Mouse (Mus musculus): ENCODE results near the gene Pnpla2.

Pnpla2 gene

DNA sequence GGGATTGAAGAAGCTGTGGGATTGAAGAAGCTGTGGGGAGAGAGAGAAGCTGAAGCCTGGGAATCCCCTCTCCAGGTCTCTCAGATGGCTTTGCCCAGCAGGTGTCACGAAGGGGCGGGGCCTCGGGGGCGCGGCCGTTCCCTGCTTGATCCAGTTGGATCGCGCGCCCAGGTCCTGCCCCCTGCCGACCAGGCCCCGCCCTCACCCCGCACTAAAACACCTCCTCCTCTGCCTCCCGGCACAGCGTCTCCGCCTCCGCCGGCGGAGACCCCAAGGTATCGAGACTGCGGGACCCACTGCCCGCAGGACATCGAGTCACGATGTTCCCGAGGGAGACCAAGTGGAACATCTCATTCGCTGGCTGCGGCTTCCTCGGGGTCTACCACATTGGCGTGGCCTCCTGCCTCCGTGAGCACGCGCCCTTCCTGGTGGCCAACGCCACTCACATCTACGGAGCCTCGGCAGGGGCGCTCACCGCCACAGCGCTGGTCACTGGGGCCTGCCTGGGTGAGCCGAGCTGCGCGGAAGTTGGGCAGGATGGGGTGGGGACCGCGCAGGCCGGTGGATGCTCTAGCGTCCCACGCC lies at the start of gene Pnpla2:
Pnpla2 (plus strand) TSS at position 232 of the 585 bp plus-strand sequence.
- in situ Hi-C loops (cut with MboI): no loop called here

DNA sequence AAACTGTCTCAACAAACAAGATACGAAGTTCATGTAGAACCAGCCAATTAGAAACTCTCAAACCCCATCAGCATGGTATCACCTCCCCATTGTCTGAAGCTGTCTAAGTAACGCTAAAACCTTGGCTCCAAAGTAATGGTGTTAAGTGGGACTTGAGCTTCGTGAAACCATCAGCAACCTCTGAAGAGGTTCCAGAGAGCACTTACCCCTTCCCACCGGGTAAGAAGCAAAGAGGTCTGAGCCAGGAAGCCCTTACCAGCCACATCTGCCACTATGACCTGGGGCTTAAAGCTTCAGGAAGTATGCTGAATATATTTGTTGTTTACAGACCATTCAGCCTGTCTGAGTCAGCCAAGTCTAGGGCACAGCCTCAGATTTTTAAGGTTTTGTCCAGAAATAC lies 49.5 kb upstream of the Pnpla2 start:
- in situ Hi-C loops (cut with MboI): loop anchor here (10.0 kb wide), 1 partner anchor 119 kb away; no protein-coding TSS in a partner anchor

DNA sequence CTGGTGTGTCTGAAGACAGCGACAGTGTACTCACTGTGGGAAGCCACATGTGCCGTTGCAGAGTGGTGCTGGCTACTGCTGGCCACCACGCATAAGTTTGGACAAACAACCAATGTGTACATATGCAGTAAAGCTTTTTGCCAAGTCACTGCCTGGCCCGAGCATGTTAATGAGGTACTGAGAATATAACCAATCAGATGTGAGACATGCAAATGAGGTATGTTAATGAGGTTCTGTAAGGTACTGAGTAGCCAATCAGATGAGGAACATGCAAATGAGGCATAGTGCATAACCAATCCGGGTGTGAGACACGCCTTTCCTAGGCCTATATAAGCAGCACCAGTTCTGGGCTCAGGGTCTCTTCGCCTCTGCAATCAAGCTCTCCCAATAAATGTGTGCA lies 47.3 kb upstream of the Pnpla2 start:
- in situ Hi-C loops (cut with MboI): loop anchor here (10.0 kb wide), 1 partner anchor 117 kb away; no protein-coding TSS in a partner anchor

DNA sequence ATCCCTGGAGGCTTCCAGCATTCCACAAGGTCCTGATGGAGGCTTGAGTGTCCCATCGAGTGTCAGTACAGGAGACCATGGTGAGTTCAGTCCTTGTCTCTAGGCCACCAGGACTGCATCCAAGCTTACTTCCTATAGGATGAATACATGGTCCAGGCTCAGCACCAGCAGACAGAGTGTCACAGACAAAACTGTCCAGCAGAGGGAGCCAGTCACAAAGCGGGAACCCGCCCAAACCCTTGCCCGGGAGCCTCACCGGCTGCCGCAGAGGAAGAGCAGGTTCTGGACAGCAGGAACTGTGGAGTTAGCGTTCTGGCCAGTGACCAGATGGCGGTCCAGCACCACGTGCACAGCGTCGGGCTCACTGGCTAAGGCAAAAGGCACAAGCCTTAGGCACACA lies 46.2 kb upstream of the Pnpla2 start:
- in situ Hi-C loops (cut with MboI): loop anchor here (10.0 kb wide), 1 partner anchor 116 kb away; no protein-coding TSS in a partner anchor

DNA sequence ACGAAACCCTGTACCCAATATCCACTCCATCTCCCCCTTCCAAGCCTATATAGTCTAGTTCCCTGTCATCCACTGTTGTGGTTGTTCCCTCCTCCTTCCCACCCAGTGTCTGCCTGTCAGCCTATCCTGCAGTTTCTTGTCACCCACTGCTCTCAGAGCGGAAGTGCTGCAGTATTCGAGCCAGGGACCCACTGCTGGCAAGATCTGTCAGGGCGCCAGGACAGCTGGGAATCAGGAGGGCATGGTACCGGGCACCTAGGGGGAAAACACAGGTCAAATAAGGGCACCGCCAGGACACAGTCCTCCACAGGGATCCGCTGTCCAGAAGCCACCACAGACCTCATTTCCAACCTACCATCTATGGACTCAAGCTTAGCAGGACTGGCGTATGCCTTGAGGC lies 44.4 kb upstream of the Pnpla2 start:
- in situ Hi-C loops (cut with MboI): no loop called here

DNA sequence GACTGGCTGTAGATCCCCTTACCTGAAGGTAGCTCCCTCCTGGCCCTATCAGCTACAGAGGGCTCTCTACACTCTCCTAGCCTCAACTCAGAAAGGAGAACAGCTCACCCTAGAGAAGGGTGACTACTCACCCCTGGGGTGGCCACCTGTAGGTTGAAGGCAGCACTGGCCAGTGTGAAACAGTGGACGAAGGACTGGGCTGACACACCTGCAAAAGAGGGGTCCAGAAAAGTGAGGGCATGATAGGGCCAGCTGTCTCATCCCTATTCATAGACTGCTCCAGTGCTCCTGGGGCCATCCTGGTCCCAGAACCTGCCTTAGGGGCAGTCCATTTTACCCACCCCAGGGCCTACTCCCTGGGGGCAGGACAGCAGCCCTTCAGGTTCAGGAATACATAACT lies 43.3 kb upstream of the Pnpla2 start:
- in situ Hi-C loops (cut with MboI): no loop called here

DNA sequence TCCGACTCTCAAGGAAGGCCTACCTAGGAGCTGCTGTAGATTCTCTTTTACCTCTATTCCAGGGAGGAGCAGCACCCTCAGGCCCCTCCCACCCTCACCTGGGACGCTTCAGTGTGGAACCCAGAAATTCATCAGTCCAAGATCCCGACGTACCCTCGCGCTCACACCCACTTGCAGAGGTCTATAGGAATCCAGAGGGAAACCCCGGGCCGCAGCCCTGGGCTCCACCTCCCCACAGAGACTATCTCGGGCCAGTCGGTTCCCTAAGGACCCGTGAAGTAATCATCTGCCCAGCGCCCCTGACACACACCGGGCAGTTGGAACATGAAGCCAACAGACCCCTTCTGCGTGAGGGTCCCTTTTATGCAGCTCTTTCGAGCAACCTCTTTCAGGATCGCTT lies 41.7 kb upstream of the Pnpla2 start:
- in situ Hi-C loops (cut with MboI): no loop called here

DNA sequence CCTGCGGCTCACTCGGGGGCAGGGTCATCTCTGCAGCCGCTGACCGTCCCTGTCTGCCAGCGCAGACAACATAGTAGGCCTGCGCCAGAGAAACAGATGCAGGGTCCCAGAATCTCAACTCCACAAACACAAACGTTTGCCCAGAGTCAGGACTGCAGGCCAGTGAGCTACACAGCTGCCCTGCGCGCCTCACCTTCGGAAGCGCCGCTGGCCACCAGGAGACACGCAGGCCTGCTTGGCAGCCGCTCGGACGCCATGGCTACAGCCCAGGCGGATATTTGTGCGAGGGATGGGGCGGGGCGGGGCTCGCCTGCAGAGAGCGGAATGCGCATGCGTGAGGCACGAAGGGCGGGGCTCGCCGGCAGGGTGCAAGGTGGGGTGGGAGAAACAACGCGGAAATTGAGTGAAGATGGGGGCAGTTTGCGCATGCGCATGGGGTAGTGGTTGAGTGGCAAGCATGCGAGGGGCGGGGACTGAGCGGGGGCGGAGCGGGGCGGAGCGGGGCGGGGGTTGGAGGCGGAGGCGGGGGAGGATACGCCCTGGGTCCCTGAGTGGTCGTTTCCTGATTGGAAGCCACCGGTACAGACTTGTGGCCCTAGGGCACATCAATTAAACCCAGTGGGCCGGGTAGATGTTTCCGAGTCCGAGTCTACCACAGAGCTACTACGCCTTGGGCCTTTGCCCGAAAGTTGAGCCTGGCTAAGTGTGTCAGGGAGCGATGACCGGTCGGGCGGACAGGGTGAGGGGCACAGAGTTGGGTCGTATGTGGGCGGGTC lies 41.0 kb upstream of the Pnpla2 start, which contains the start of gene Gatd1:
Gatd1 (minus strand) TSS at position 328 of the 776 bp plus-strand sequence.
- in situ Hi-C loops (cut with MboI): no loop called here

DNA sequence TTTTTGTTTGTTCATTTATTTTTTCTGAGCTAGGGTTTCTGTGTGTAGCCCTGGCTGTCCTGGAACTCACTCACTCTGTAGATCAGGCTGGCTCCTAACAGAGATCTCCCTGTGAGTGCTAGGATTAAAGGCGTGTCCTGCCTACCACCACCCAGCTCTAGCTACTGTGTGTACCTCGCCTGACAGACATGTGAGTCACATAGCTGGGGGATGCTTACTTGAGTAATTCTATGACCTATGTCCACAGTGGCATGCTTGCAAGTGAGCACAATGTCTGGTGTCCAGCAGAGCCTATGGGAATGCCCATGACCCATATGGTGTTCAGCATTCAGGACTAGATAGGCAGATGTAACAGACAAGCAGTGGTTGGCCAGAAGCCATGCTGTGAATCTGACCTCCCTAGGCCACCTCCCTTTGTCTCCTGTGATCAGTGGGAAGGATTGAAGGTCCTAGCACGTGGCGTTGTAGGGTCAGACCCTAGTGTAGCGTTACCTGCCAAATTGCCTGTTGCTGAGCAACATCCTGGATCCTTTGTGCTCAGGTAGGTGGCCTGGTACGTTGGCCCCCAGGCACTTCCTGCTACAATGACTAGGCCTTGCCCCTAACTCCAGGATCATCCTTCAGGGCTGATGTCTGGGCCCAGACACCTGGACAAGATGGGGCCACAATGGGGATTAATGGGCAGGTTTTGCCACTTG lies 38.7 kb upstream of the Pnpla2 start:
- in situ Hi-C loops (cut with MboI): no loop called here

DNA sequence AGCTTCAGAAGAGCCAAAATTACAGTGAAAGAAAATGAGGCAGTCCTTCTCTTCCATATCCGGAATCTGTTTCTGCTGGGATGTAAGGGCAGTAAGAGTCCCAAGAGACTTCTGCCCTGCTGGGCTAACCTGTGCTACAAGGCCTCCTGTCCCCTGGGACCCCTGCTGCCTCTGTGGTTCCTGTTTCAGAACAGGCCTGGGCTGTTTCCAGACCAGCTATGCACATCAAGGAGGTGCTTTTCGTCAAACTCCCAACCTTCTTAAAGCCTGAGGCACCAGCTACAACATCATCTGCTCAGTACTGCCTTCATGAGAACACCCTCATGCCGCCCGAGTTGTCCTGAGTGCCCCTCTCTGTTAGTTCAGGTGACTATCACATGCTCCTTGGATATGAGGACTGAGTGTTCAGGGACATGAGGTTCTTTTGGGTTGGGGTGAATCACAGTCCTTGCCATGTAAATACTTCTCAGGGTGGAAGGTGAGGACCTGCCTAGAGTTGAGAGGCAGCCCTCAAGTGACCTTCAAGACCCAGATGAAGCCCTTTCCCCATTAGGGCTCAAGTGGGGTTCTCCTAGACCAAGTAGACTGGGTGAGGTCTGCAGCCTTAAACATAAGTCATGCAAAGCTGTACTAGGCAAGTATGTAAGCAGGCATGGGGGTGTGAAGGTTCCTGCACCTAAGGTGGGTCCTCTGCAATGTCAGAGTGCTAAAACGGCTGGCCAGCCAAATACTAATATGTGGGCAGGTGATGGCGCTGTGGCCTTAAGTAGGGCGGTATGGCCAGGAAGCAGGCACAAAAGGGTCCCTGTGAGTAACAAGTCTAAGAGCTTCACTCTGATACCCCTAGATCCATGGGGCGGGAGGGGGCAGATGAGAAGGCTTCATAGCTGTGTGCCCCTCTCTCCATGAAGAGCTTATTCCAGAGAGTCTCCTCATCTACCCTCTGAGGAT lies 37.0 kb upstream of the Pnpla2 start:
- in situ Hi-C loops (cut with MboI): no loop called here

DNA sequence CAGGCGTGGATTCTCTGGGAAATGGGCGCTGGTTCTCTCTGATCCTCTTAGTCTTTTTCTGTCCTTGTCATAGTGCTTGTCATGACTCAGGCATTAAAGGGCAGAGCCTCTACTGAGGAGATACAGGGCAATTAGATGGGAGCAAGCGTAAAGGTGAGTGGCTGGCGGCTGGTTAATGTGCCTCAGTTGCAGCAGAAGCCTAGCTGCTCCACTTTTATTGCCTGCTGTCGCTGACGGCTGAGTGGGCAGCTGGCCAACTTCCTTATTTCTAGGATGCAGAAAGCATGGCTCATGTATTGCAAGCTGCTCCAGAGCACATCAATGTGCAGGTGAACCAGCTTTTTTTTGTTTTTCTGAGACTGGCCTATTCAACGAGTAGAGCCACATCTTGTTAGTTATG lies 36.0 kb upstream of the Pnpla2 start:
- in situ Hi-C loops (cut with MboI): no loop called here

DNA sequence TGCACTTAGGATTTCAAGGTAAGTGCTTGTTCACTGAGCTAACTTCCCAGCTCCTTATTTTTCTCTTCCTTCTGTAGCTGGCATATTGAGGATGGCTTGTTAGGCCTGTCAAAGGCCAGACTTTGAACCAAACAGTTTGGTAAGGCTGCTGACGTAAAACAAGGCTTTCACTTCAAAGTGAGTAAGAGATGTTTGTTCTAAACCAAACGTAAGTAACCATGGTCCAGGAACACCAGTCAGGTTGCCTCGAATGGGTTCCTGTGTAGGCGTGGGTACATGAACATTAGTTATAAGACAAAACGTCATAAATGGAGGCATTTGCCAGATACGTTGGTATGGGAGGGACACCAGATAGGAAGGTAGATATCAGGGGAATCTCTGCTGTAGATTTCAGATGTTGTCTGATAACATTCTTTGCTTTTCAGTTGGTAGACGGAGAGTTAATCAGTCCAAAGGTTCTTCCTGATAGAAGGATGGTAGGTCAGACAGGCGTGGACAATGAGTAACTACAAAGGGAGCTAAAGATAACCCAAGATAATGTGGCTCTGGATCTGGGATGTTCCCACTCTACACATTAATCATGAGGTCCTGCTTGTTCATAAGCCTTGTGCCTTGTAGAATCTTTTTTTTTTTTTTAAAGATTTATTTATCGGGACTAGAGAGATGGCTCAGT lies 34.8 kb upstream of the Pnpla2 start:
- in situ Hi-C loops (cut with MboI): no loop called here

DNA sequence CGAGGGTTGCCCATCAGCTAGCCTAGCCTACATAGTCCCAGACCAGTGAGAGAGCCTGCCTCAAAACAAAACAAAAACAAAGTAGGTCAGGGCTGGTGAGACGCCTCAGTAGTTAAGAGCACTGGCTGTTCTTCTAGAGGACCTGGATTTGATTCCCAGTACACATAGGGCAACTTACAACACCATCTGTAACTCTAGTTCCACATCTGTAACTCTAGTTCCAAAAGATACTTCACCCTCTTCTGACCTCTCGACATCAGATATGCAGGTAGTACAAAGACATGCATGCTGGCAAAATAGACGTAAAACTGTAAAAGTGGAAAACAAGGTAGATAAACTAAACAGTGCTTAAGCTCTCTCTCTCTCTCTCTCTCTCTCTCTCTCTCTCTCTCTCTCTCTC lies 31.2 kb upstream of the Pnpla2 start:
- in situ Hi-C loops (cut with MboI): no loop called here

DNA sequence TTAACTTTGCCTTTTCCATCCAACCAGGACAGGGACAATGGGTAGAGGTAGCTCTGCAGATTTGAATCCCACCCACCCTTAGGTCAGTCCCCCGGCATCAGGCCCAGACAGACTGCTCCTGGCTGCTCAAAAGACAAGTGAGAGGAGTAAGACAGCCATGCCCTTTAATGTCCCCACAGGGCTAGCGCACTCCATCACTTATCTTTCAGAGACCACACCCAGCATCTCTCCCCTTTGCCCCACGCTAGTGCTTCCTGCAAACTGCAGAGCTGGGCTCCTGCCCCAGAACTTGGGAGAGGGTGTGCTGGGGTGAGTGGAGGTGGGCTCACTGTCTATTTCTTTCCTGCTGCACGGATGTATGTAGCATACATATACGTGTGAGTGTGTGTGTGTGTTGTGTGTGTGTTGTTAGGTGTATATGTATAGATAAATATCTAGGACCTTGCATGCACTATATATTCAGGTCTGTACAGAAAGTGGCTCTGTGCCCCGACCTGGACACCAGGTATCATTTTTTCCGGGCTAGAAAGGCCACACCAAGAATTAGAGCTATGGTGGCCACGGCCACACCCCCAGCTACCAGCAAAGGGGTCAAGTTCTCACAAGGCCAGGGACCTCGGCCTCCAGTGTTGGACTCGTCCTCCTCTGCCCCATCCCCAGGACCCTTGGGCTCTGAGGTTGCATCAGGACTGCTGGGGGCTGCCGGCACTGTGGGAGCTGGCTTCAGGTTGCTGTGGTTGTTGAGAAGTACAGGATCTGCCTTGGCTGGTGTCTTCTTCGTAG lies 27.9 kb upstream of the Pnpla2 start:
- in situ Hi-C loops (cut with MboI): no loop called here

DNA sequence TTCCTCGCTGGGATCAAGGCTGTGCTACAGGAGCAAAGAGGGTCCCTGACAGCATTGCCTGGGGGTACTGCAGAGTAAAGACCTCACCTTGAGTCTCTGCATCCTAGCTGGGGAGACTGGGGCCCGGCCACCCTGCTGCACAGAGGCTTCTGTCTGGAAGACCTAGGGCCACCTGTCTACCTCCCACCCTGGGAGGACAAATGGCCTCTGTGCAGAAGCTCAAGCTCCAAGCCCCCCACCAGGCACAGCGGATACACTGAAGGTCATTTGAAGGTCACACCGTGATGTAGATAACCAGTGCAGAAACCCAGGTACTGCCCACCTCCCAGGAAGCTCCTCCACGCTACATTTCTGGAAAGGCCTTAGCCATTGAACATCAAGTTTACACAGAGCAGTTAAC lies 26.3 kb upstream of the Pnpla2 start:
- in situ Hi-C loops (cut with MboI): no loop called here

DNA sequence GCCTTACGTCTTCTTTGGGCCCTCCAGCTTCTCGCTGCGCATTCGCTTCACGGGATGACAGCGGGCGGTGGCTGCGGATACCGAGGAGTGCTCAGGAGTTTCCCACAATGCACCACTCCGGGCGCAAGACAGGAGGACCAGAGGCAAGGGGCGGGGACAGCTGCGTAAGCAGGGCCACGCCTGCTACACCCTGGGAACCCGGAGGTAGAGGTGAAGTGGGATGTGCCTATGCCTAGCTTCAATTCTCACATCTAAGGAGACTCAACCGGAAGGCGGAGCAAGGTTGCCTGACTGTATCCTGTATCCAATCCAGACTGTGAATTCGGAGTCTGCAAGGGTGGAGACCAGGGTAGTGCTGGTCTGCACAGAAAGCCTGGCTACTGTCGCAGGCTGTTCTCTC lies 25.7 kb upstream of the Pnpla2 start, which contains the start of gene Cend1:
Cend1 (minus strand) TSS at position 182 of the 400 bp plus-strand sequence.
- in situ Hi-C loops (cut with MboI): no loop called here

DNA sequence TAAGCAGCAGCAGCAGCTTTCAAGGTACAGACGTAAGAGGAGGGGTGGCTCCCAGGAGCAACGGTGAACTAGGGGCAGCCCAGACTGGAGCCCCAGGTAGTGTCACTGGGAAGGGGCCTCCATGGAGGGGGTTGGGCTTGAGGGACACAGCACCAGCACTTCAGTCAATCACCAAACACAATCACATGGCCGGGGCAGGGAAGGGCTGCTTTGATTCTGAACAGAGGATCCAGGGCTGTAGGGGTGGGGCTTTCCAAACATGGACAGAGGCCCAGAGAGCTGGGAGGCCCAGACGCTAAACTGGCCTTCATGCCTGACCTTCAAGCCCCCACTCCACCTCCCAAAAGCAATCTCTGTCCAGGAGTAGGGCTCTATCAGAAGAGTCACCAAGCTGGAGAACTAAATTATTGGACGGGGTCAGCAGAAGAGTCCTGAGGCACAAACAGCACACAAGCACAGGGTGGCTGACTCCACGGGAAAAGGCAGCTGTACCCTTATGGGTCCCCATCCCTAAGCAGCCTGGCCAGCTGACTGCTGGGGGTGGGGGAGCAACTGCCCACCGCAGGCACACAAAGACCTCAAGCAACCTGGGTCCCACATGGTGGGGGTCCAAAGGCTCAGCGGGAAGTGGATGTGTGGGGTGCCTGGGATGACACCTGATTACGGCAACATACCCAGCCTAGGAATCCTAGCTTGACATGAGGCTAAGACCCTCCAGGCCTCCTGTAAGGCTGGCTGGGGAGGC lies 25.0 kb upstream of the Pnpla2 start:
- in situ Hi-C loops (cut with MboI): no loop called here

DNA sequence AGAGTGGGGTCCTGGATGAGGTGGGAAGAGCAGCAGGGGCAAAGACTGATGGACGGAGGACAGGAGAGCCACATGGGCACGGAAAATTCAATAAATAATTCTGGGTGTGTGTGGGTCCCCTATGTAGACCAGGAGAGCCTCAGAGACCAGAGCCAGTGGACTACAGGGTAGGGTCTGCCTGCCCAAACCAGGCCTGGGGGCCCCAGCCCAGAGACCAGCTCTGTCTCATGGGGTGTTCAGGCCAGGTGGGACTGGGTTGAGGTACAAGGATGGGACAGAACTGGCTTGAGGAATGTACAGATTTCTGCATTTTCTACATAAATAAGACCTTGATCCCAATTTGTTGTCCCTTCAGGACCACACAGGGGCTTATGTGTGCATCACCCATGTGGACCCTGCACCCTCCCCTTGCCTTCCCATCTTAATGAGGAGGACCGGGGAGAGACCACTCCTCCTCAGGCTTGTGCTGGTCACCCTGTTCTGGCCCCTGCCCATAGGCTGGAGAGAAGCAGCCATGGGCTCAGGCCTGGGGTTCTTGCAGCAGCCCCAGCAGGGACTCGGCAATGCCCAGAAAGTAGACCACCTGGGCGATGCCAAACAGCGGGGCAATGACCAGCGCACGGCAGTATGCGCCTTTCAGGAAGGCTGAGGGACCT lies 24.3 kb upstream of the Pnpla2 start:
- in situ Hi-C loops (cut with MboI): no loop called here
